Mouse (Mus musculus): ENCODE measurements around the gene Mbd3. TPM values are rescaled to one million over a fixed set of nuclear protein-coding genes. Genes with fewer than 3 reads are reported as not detected.

Mbd3 gene
- polyA plus RNA-seq, 1 experiment from 2014 or later, result 51.0 TPM

DNA sequence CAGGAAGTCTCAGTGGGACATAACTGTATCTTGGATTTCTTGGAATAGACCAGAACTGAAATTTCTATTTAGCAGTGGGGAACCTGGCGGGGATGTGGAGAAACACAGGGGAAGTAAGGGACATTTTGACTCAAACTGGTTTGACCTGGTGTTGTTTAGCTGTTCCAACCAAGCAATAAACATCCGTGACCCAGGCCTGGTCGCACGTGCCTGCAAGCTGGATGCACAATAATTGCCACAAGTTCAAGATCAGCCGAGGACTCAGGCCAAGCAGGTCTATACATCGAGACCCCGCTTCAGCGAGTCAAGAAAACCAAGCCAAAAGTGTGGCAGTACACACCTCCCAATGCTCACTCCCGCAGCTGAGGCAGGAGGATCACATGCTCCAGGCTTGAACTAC is 27.4 kb downstream of the Mbd3 start:
- no peak for ATAC-seq
- H3K27ac ChIP-seq (ENCODE audit: low read depth, low read length), result no peak overlapping the region
- H3K9ac ChIP-seq (ENCODE audit: low read depth, low read length), result no peak overlapping the region
- H3K27me3 ChIP-seq (replicated peaks; ENCODE audit: control insufficient read depth, insufficient read depth, low read length), result no peaks in the 10 kb centered on the region
- no peak overlapping the region for H3K4me2 ChIP-seq (replicated peaks; ENCODE audit: low read depth)
- no peaks in the 10 kb centered on the region for H3K4me1 ChIP-seq (replicated peaks; ENCODE audit: control insufficient read depth, insufficient read depth, low read length)
- H3K4me3 ChIP-seq (ENCODE audit: low read depth, low read length), result no peak overlapping the region
- TF ChIP-seq CTCF (IDR thresholded peaks at IDR 0.05; ENCODE audit: low read depth), result no peak
- H3K36me3 ChIP-seq (ENCODE audit: control insufficient read depth, insufficient read depth), result no peaks in the 10 kb centered on the region
- H3K9me3 ChIP-seq (ENCODE audit: control insufficient read depth), result no peaks in the 10 kb centered on the region
- 56% methylated on average over 9 of the region's 9 CpGs for WGBS

DNA sequence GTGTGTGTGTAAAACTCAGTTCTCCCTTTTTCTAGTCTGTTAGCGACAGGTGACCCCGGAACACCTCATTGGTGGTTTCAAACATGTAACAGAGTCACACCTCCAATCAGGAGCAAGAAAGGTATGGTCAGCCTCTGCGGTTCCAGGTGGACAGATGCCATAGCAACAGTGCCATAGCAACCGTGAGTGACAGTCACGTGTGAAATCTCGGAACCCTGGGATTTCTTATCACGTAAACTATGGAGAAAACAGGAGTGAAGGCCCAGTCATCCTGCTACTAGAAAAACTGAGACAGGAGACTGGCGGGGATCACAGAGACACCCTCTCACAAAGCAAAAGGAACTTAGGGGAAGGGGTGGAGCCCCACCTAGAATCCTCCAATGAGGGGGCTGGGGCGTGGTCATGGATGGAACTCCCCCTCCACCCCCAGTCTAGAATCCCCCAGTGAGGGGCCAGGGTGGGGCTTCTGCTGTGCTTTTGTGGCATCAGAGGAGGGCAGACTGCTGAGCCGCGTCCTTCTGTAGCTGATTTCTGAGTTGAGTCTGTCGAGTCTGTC is 27.9 kb downstream of the Mbd3 start:
- ATAC-seq, result peak; percentile 39; the same call in 1 of the 2 replicates
- 8% methylated on average over 12 of the region's 12 CpGs for WGBS
- no peak overlapping the region for H3K4me3 ChIP-seq (ENCODE audit: low read depth, low read length)
- no peak overlapping the region for H3K9ac ChIP-seq (ENCODE audit: low read depth, low read length)
- no peaks in the 10 kb centered on the region for H3K9me3 ChIP-seq (ENCODE audit: control insufficient read depth)
- TF ChIP-seq CTCF (IDR thresholded peaks at IDR 0.05; ENCODE audit: low read depth), result no peak
- no peak overlapping the region for H3K27ac ChIP-seq (ENCODE audit: low read depth, low read length)
- no peaks in the 10 kb centered on the region for H3K4me1 ChIP-seq (replicated peaks; ENCODE audit: control insufficient read depth, insufficient read depth, low read length)
- H3K27me3 ChIP-seq (replicated peaks; ENCODE audit: control insufficient read depth, insufficient read depth, low read length), result no peaks in the 10 kb centered on the region
- H3K36me3 ChIP-seq (ENCODE audit: control insufficient read depth, insufficient read depth), result no peaks in the 10 kb centered on the region
- peak overlapping the region; percentile 39; the same call in 1 of the 2 replicates for H3K4me2 ChIP-seq (replicated peaks; ENCODE audit: low read depth)

DNA sequence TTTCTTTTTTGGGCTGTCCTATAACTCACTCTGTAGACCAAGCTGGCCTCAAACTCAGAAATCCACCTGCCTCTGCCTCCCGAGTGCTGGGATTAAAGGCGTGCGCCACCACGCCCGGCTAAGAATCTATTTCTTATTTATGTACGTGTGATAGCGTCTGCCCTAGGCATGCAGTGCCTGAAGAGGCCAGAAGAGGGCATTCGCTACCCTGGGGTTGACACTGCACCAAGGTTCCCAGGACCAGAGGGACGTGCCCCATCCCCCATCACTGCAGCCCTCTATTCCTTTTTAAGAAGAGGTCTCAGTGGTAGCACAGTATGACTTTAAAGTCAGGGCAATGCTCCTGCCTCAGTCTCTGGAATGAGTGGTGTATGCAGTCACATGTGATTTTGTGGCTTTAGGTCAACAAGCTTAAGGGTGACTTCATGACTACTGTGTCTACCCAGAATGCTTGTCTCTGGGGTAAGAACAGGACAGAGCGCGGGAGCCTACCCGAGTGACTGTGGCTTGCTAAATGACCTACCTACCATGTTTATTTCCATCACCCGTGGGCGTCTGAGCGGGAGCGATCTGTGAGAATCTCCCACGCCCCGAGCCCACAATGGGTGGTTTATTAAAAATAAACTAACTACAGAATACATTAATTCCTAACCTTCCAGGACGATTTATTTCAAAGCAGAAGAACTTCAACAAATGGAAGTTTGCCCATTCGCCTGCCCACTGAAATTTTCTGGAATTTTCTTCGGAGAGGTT is 29.2 kb downstream of the Mbd3 start:
- H3K4me1 ChIP-seq (replicated peaks; ENCODE audit: control insufficient read depth, insufficient read depth, low read length), result no peaks in the 10 kb centered on the region
- TF ChIP-seq CTCF (IDR thresholded peaks at IDR 0.05; ENCODE audit: low read depth), result peak; percentile 42
- H3K4me2 ChIP-seq (replicated peaks; ENCODE audit: low read depth), result no peak overlapping the region
- H3K9ac ChIP-seq (ENCODE audit: low read depth, low read length), result no peak overlapping the region
- WGBS, result 75% methylated on average over 21 of the region's 21 CpGs
- no peaks in the 10 kb centered on the region; the same call in 1 of the 2 replicates for H3K27me3 ChIP-seq (replicated peaks; ENCODE audit: control insufficient read depth, insufficient read depth, low read length)
- no peak for ATAC-seq
- H3K4me3 ChIP-seq (ENCODE audit: low read depth, low read length), result no peak overlapping the region
- no peaks in the 10 kb centered on the region for H3K36me3 ChIP-seq (ENCODE audit: control insufficient read depth, insufficient read depth)
- no peak overlapping the region for H3K27ac ChIP-seq (ENCODE audit: low read depth, low read length)
- H3K9me3 ChIP-seq (ENCODE audit: control insufficient read depth), result no peaks in the 10 kb centered on the region

DNA sequence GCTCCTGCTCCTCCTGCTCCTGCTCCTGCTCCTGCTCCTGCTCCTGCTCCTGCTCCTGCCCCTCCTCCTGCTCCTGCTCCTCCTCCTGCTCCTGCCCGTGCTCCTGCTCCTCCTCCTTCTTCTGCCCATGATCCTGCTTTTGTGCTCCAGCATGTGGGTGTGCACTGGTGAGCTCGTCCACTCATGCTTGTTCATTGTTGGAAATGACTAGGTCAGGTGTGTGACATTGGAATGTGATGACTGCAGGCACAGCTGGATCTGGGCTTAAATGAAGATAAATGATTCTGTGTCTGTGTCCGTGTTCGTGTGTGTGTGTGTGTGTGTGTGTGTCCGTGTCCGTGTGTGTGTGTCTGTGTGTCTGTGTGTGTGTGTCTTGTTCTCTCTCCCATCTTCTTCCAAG is 31.0 kb downstream of the Mbd3 start:
- Histone ChIP-seq H3K27me3 (replicated peaks; ENCODE audit: control insufficient read depth, insufficient read depth, low read length) (peaks cover 5% of the 10 kb centered on the region; the same call in 1 of the 2 replicates), H3K4me1 (replicated peaks; ENCODE audit: control insufficient read depth, insufficient read depth, low read length) (no peaks in the 10 kb centered on the region), H3K9me3 (ENCODE audit: control insufficient read depth) (no peaks in the 10 kb centered on the region), H3K9ac (ENCODE audit: low read depth, low read length) (no peak overlapping the region), H3K4me2 (replicated peaks; ENCODE audit: low read depth) (no peak overlapping the region), H3K27ac (ENCODE audit: low read depth, low read length) (no peak overlapping the region), H3K36me3 (ENCODE audit: control insufficient read depth, insufficient read depth) (no peaks in the 10 kb centered on the region), H3K4me3 (ENCODE audit: low read depth, low read length) (no peak overlapping the region)
- TF ChIP-seq CTCF (IDR thresholded peaks at IDR 0.05; ENCODE audit: low read depth), result no peak
- 88% methylated on average over 6 of the region's 6 CpGs for WGBS
- ATAC-seq, result no peak

DNA sequence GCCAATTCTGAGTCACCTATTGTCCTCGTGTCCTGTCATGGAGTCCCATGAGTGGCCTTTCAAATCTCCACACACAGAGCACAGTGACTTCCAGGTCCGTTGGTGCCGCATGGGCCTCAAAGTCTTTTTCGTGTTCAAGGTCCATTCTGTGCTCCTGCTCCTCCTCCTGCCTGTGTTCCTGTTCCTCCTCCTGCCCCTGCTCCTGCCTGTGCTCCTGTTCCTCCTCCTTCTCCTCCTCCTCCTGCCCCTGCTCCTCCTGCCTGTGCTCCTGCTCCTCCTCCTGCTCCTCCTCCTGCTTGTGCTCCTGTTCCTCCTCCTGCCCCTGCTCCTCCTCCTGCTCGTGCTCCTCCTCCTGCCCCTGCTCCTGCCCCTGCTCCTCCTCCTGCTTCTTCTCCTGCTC is 31.4 kb downstream of the Mbd3 start:
- 0 out of 2 replicates have a peak, but pooled peaks have one; percentile 12 for ATAC-seq
- Histone ChIP-seq H3K4me1 (replicated peaks; ENCODE audit: control insufficient read depth, insufficient read depth, low read length) (no peaks in the 10 kb centered on the region), H3K36me3 (ENCODE audit: control insufficient read depth, insufficient read depth) (no peaks in the 10 kb centered on the region), H3K4me3 (ENCODE audit: low read depth, low read length) (no peak overlapping the region), H3K27me3 (replicated peaks; ENCODE audit: control insufficient read depth, insufficient read depth, low read length) (peaks cover 5% of the 10 kb centered on the region; the same call in 1 of the 2 replicates), H3K27ac (ENCODE audit: low read depth, low read length) (no peak overlapping the region), H3K9ac (ENCODE audit: low read depth, low read length) (no peak overlapping the region), H3K4me2 (replicated peaks; ENCODE audit: low read depth) (no peak overlapping the region), H3K9me3 (ENCODE audit: control insufficient read depth) (no peaks in the 10 kb centered on the region)
- WGBS, result 37% methylated on average over 5 of the region's 5 CpGs
- TF ChIP-seq CTCF (IDR thresholded peaks at IDR 0.05; ENCODE audit: low read depth), result no peak

DNA sequence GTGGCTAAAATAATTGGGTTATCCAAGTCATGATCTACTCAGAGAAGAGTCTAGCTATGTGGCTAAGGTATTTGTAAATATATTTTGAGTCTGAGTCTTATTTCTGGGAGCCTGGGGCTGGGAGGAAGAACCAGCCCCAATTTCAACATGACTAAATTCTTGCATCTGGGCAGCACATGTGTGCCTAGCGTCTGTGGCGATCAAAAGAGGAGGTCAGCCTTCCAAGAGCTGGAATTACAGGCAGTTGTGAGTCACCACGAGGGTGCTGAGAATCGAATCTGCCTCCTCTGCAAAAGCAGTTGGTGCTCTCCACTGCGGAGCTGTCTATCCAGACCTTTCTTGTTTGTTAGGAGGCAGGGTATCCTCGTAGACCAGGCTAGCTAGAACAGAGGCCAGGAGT is 33.6 kb downstream of the Mbd3 start:
- Histone ChIP-seq H3K4me2 (replicated peaks; ENCODE audit: low read depth) (no peak overlapping the region), H3K9ac (ENCODE audit: low read depth, low read length) (no peak overlapping the region), H3K27me3 (replicated peaks; ENCODE audit: control insufficient read depth, insufficient read depth, low read length) (peaks cover 5% of the 10 kb centered on the region; the same call in 1 of the 2 replicates), H3K36me3 (ENCODE audit: control insufficient read depth, insufficient read depth) (no peaks in the 10 kb centered on the region), H3K9me3 (ENCODE audit: control insufficient read depth) (no peaks in the 10 kb centered on the region), H3K27ac (ENCODE audit: low read depth, low read length) (no peak overlapping the region), H3K4me1 (replicated peaks; ENCODE audit: control insufficient read depth, insufficient read depth, low read length) (no peaks in the 10 kb centered on the region), H3K4me3 (ENCODE audit: low read depth, low read length) (no peak overlapping the region)
- 71% methylated on average over 6 of the region's 6 CpGs for WGBS
- ATAC-seq, result no peak
- no peak for TF ChIP-seq CTCF (IDR thresholded peaks at IDR 0.05; ENCODE audit: low read depth)
